Mouse (Mus musculus) ZHBTc4 (cell line): Measurements from ENCODE around the gene Ablim1.

ENCODE experiments used
- DNase-seq: peaks from one replicate; pipeline ENCODE4 v3.0.0-alpha.2; 2011; ENCODE audit warnings: low read depth, low spot score

Gene Ablim1

GRCm38 (mm10) chr19:57343860-57344259, 29.1 kb upstream of the Ablim1 start:
- DNase-seq: no peak

GRCm38 (mm10) chr19:57340900-57341742, 26.4 kb upstream of the Ablim1 start:
- DNase-seq: no peak

GRCm38 (mm10) chr19:57339281-57339864, 24.7 kb upstream of the Ablim1 start:
- DNase-seq: no peak

GRCm38 (mm10) chr19:57335135-57335534, 20.4 kb upstream of the Ablim1 start:
- DNase-seq: no peak

- DNase-seq: peak; percentile 58
Measured at GRCm38 (mm10) chr19:57333356-57333755, 18.6 kb upstream of the Ablim1 start.

GRCm38 (mm10) chr19:57331237-57331636, 16.5 kb upstream of the Ablim1 start:
- DNase-seq: no peak

GRCm38 (mm10) chr19:57330309-57330708, 15.6 kb upstream of the Ablim1 start:
- DNase-seq: peak; percentile 23

- peak; percentile 64 for DNase-seq
Measured at GRCm38 (mm10) chr19:57328792-57329191, 14.1 kb upstream of the Ablim1 start.

- DNase-seq: no peak
Measured at GRCm38 (mm10) chr19:57328269-57328668, 13.6 kb upstream of the Ablim1 start.

- no peak for DNase-seq
Measured at GRCm38 (mm10) chr19:57327679-57328078, 13.0 kb upstream of the Ablim1 start.

- DNase-seq: peak; percentile 66
Measured at GRCm38 (mm10) chr19:57325748-57326300, 11.1 kb upstream of the Ablim1 start.

- peak; percentile 17 for DNase-seq
Measured at GRCm38 (mm10) chr19:57323087-57323486, 8.4 kb upstream of the Ablim1 start.

- no peak for DNase-seq
Measured at GRCm38 (mm10) chr19:57322491-57322890, 7.8 kb upstream of the Ablim1 start.

GRCm38 (mm10) chr19:57321839-57322238, 7.1 kb upstream of the Ablim1 start:
- DNase-seq: no peak

GRCm38 (mm10) chr19:57320656-57321382, 6.1 kb upstream of the Ablim1 start:
- no peak for DNase-seq

- DNase-seq: no peak
Measured at GRCm38 (mm10) chr19:57316597-57316996, 1.9 kb upstream of the Ablim1 start.

GRCm38 (mm10) chr19:57315013-57315565, 370 bp upstream of the Ablim1 start:
- peak; percentile 11 for DNase-seq

- no peak for DNase-seq
Measured at GRCm38 (mm10) chr19:57313891-57314345, 801 bp downstream of the Ablim1 start.

GRCm38 (mm10) chr19:57313226-57313625, 1.5 kb downstream of the Ablim1 start:
- no peak for DNase-seq

GRCm38 (mm10) chr19:57309980-57310379, 4.7 kb downstream of the Ablim1 start:
- no peak for DNase-seq

- DNase-seq: no peak
Measured at GRCm38 (mm10) chr19:57306601-57307000, 8.1 kb downstream of the Ablim1 start.

GRCm38 (mm10) chr19:57305972-57306371, 8.7 kb downstream of the Ablim1 start:
- no peak for DNase-seq
